Mouse (Mus musculus) heart, embryonic 16.5 days (tissue): ENCODE results near the gene Usp9x. TPM values are rescaled to one million over a fixed set of nuclear protein-coding genes. Genes with fewer than 3 reads are reported as not detected.
A peak's percentile ranks its signal among the peaks of the same experiment; 100 is the strongest.

ENCODE experiments used
- ATAC-seq: fragments of 200-750 bp; cut with Nextera tagmentation; replicated peaks from 2 replicates; pipeline ENCODE4 v1.8.0; 2017; ENCODE audit warnings: moderate number of reproducible peaks; ENCODE audit not compliant: insufficient read depth, low FRiP score; ENCODE audit errors: extremely low read depth
- H3K27ac ChIP-seq: fragments of 300-500 bp; sonication (generic); 2 replicates; pipeline ENCODE4 v1.5.1; 2014; ENCODE audit warnings: mild to moderate bottlenecking, low read length, control low read depth, moderate library complexity
- H3K27me3 ChIP-seq: fragments of 300-500 bp; sonication (generic); 2 replicates; pipeline ENCODE4 v1.6.1; 2014; ENCODE audit warnings: low read length, mixed read lengths; ENCODE audit not compliant: control insufficient read depth, insufficient read depth
- H3K36me3 ChIP-seq: fragments of 300-500 bp; sonication (generic); 2 replicates; pipeline ENCODE4 v1.6.1; 2014; ENCODE audit not compliant: control insufficient read depth, insufficient read depth
- H3K4me1 ChIP-seq: fragments of 300-500 bp; sonication (generic); 2 replicates; pipeline ENCODE4 v1.6.1; 2014; ENCODE audit warnings: low read length, mixed read lengths; ENCODE audit not compliant: control insufficient read depth, insufficient read depth
- H3K4me2 ChIP-seq: fragments of 300-500 bp; sonication (generic); 2 replicates; pipeline ENCODE4 v1.6.1; 2014; ENCODE audit warnings: low read depth, mild to moderate bottlenecking, control low read depth, low read length
- H3K4me3 ChIP-seq: fragments of 300-500 bp; sonication (generic); 2 replicates; pipeline ENCODE4 v1.5.1; 2014; ENCODE audit warnings: mild to moderate bottlenecking, control low read depth, low read length
- H3K9ac ChIP-seq: fragments of 300-500 bp; sonication (generic); 2 replicates; pipeline ENCODE4 v1.6.1; 2014; ENCODE audit warnings: low read length, control low read depth
- H3K9me3 ChIP-seq: fragments of 300-500 bp; sonication (generic); replicated peaks from 2 replicates; pipeline ENCODE4 v1.6.1; 2016; ENCODE audit warnings: low read length; ENCODE audit not compliant: control insufficient read depth
- WGBS: fragments of 180-500 bp; shearing (Covaris S2); extraction: QIAGEN DNeasy Blood & Tissue Kit; methylation state at CpG from one replicate; pipeline ENCODE4 v1.1.7; 2014; 5-methylcytosine and 5-hydroxymethylcytosine counted together
- polyA plus RNA-seq: library from polyadenylated mRNA; unstranded; fragments of >200 nt; fragmentation: Nextera tagmentation; extraction: Ambion mirVana; gene quantifications from 2 replicates; pipeline ENCODE4 v1.2.1, GENCODE M21; 2015

The Usp9x gene
- polyA plus RNA-seq, 1 experiment from 2014 or later: 16.9 TPM

GRCm38 (mm10) chrX:13208404-13208803 lies 137.1 kb downstream of the Usp9x start:
- ATAC-seq: no peak
- Histone ChIP-seq H3K4me2 (peak overlapping the region; percentile 65), H3K9me3 (no peaks in the 10 kb centered on the region), H3K27ac (no peak overlapping the region), H3K36me3 (no peaks in the 10 kb centered on the region), H3K4me3 (peak overlapping the region; percentile 47), H3K27me3 (peaks cover 8% of the 10 kb centered on the region), H3K9ac (peak overlapping the region; percentile 67), H3K4me1 (0 out of 2 replicates have a peak, but pooled peaks cover 2% of the 10 kb centered on the region)
- WGBS: 18% methylated on average over 6 of the region's 6 CpGs

GRCm38 (mm10) chrX:13214275-13214674 lies 143.0 kb downstream of the Usp9x start:
- Histone ChIP-seq H3K27me3 (peaks cover 3% of the 10 kb centered on the region), H3K27ac (no peak overlapping the region), H3K4me1 (no peaks in the 10 kb centered on the region), H3K9me3 (no peaks in the 10 kb centered on the region), H3K4me3 (no peak overlapping the region), H3K4me2 (no peak overlapping the region), H3K9ac (no peak overlapping the region), H3K36me3 (no peaks in the 10 kb centered on the region)
- no peak for ATAC-seq
- 43% methylated on average over 1 of the region's 1 CpGs for WGBS

Other genes with a start within 250 kb of the Usp9x start
- 75.3 and 78.0 TPM in 2 replicates for gene Ddx3x, start 209.5 kb downstream of the Usp9x start, polyA plus RNA-seq